Mouse (Mus musculus): ENCODE measurements around the gene Ficd.
A peak's percentile ranks its signal among the peaks of the same experiment; 100 is the strongest.
"Not testable (repeated sequence)": the region's sequence is repeated elsewhere in the genome, so short reads cannot be mapped to it uniquely, and the experiment has no call there.

Gene Ficd

GRCm38 (mm10) chr5:113776128-113776895 is 40.7 kb downstream of the Ficd start:
- no peak for DNase-seq

DNA sequence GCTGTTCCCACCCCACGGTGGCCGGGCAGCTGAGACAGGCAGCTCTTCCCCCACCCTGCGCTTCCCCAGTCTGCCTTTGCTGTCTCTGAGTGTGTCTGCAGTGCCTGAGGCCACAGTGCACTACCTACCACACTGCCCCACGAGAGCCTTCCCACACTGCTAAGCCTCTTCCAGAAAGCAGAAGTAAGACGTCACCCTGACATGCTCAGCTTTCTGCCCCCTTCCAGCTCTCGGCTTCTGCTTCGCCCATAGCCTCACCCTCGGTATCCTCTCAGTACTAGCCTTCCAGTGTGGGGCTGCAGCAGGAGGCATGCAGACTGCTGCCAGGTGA is 41.3 kb downstream of the Ficd start:
- DNase-seq: peak in 1 of 2 experiments; percentile 14

GRCm38 (mm10) chr5:113777728-113778127 is 42.1 kb downstream of the Ficd start:
- DNase-seq: peak; percentile 33 to 46

- no peak for DNase-seq
Measured at GRCm38 (mm10) chr5:113779569-113779968, 44.0 kb downstream of the Ficd start.

DNA sequence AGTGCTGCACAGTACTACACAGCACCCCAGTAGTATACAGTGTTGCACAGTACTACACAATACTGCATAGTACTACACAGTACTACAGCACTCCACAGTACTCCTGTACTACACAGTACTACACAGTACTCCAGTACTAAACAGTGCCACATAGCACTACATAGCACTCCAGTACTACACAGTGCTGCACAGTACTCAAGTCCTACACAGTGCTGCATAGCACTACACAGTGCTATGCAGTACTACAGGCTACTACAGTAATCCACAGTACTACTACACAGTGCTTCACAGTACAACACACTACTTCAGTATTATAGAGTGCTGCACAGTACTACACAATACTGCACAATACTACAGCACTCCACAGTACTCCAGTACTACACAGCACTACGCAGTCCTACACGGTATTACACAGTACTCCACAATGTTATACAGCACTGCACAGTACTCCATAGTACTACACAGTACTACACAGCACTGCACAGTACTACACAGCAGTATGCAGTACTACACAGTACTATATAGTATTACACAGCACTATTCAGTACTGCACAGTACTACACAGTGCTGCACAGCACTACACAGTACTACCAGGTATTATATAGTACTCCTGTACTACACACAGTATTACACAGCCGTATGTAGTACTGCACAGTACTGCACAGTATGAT is 44.6 kb downstream of the Ficd start:
- no peak for DNase-seq

DNA sequence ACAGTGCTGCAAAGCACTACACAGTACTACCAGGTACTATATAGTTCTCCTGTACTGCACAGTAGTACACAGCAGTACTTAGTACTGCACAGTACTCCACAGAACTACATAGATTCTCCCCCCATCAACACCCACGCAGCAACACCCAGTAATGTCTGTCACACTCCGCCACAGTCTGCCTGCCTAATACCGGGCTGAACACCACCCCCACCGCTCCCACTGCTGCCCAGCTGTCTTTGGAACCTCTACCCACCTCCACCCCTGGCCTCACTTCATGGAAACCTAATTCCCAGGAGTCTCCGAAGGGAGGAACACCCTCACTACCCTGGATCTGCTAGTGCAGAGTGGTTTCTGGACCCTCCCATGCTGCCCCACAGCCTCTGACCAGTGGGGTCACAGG is 45.2 kb downstream of the Ficd start:
- no peak for DNase-seq

DNA sequence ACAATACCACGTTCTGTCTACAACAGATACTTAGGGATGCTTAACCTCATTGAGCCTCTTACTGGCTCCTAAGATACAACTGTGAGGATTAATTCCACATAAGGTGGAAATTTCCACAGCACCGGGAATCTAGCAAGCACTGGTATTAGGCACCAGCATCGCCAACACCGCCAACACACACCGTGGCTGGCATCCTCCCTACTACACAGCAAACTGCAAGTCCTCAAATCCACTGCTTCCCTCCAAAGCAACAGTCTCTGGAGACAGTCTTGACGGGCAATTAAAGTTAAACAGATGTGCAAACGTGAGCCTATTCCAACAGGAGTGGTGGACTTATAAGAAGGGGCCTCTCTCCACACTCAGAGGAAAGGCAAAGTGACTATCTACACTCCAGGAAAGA is 45.7 kb downstream of the Ficd start:
- no peak for DNase-seq

DNA sequence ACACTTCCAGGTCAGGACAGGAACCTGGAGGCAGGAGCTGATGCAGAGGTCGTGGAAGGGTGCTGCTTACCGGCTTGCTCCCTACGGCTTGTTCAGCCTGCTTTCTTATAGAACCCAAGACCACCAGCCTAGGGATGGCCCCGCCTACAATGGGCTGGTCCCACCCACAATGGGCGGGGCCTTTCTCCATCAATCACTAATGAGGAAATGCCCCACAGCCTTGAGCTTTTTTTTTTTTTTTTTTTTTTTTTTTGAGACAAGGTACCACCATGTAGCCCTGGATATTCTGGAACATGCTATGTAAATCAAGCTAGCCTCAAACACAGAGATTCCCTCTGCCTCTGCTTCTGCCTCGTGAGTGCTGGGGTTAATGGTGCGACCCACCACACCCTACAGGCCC is 46.3 kb downstream of the Ficd start:
- no peak for DNase-seq

GRCm38 (mm10) chr5:113782624-113783023 is 47.0 kb downstream of the Ficd start:
- DNase-seq: no peak

GRCm38 (mm10) chr5:113783581-113784001 is 48.0 kb downstream of the Ficd start:
- DNase-seq: no peak

DNA sequence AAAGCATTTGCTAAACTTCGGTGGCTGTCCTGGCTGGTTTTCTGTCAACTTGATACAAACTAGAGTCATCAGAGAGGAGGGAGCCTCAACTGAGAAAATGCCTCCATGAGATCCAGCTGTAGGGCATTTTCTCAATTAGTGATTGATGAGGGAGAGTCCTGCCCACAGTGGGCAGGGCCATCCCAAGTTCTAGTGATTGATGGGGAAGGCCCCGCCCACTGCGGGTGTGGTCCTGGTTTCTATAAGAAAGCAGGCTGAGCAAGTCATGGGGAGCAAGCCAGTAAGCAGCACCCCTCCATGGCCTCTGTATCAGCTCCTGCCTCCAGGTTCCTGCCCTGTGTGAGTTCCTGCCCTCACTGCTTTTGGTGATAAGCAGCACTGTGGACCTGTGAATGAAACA is 48.5 kb downstream of the Ficd start:
- DNase-seq: not testable (repeated sequence)

DNA sequence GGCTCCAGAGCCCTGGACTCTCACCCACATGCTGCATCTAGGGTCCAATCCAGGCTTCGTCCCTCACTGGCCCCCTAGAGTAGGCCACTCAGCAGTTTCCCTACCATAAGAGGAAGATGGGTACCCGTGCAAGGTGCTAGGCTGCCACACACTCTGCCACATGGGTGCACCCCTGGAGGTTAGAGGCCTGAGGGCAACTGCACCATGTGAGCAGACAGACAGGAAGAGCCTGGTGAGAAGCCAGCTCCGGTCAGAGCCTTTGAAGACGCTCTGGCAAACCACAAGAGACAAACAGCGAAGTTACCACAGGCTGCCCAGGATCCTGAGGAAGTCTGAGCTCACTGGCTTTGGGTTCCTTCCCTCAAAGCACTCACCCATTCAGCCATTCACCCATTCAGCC is 51.4 kb downstream of the Ficd start:
- peak; percentile 40 to 62 for DNase-seq

- DNase-seq: no peak
Measured at GRCm38 (mm10) chr5:113788645-113789044, 53.0 kb downstream of the Ficd start.

DNA sequence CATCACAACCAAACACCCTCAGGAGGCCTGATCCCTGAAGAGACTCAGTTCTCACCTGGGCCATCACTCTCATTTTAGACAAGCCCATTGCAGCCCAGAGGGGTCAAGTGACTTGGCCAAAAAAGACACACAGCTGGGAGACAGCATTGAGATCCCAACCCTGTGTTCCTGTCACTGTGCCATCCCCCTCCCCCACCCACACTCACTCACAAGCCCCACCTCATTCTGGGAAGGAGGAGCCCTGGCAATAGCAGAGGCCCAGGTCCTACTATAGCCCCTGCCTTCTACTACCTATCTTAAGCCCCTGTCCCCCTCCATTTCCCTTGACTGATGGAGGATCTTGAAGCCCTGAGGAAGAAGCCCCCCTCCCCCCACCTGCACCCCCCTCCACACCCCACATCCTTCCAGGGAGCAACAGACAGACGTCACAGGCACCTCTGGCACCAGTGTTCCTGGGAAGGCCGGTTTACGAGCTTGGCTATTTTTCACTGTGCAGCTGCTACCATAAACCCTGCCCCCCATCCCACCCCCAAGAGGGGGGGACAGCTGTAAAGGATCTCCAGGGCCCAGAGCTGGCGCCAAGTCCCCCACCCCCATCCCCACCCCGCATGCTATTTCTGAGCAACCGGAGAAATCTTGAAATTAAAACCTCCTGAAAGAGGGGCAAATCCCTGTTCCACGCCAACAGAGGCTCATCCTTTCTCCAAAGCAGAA is 53.6 kb downstream of the Ficd start:
- DNase-seq: no peak
